Mouse (Mus musculus) T-cell, adult 2 months (primary cell): ENCODE data around the gene Wwp2.
A peak's percentile ranks its signal among the peaks of the same experiment; 100 is the strongest.

ENCODE experiments used
- DNase-seq: peaks from one replicate; pipeline ENCODE4 v3.0.0; 2022; ENCODE audit warnings: low spot score

Gene Wwp2

GRCm38 (mm10) chr8:107510766-107511165 lies 74.6 kb downstream of the Wwp2 start:
- DNase-seq: no peak

- DNase-seq: no peak
These were observed 77.1 kb downstream of the Wwp2 start for GRCm38 (mm10) chr8:107513249-107513648.

DNA sequence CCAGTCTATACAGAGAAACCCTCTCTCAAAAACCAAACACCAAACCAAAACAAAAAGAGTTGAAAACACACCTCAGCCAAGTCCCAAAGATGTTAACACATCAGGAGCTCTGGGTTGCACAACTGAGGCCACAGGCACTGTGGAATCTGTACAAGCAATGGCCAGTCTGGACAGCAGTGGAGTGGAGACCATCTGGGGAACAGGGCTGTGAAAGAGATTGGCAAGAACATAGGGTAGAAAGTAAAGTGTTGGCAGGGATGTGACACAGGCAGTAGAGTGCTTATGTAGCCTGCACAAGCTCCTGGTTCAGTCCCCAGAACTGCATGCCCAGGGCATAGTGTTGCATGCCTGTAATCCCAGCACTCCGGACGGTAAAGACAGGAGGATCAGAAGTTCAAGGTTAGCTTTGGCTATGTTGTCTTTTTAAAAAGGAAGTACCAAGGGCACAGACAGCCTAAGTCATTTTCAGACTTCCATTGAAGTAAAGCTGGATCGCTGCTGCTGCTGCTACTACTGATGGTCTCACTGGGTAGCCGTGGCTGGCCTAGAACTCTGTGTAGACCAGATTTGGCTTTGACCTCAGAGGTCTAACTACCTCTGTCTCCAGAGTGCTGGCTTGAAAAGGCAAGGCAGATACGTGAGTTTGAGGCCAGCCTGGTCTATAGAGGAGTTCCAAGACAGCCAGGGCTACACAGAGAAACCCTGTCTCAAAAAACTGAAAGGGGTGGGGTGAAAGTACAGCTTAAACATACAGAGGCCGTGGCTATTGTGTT lies 79.0 kb downstream of the Wwp2 start:
- DNase-seq: no peak

DNA sequence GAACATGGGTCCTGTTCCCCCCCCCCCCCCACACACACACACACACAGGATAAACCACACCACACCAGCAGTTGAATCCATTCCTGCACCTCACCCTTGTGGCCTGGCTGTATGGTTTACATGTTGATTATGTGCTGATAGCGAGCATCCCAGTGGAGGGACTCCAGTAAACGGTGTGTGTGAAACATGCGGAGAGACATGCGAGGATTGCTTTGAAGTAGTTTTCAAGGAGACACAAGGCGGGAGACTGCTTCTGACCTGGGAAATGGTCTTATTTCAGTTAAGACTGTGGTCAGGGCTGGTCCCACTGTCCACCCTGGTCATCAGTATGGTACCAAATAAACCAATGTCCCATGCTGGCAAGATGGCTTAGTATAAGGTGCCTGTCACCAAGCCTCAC lies 82.6 kb downstream of the Wwp2 start:
- DNase-seq: no peak

- DNase-seq: no peak
These were observed 83.7 kb downstream of the Wwp2 start for GRCm38 (mm10) chr8:107519860-107520259.

GRCm38 (mm10) chr8:107521788-107522554 lies 85.8 kb downstream of the Wwp2 start:
- no peak for DNase-seq

- DNase-seq: no peak
These were observed 86.3 kb downstream of the Wwp2 start for GRCm38 (mm10) chr8:107522555-107522833.

DNA sequence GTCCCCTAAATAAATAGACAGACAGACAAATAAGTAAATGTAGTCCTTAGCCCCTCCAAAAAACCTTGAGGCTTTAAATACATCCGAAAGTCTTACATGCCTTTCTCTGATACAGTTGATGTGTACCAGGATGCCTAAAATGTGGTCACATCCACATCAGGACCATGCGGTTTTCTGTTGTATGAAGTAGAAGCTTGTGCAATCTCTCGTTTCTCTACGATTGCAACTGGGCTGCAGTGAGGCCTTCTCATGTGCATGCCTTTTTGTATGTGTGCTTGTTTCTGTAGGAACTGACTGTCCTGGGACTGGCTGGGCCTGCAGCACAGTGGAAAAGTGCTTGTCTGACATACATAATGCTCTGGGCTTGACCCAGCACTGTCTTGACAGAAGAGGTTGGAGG lies 88.4 kb downstream of the Wwp2 start:
- DNase-seq: no peak

DNA sequence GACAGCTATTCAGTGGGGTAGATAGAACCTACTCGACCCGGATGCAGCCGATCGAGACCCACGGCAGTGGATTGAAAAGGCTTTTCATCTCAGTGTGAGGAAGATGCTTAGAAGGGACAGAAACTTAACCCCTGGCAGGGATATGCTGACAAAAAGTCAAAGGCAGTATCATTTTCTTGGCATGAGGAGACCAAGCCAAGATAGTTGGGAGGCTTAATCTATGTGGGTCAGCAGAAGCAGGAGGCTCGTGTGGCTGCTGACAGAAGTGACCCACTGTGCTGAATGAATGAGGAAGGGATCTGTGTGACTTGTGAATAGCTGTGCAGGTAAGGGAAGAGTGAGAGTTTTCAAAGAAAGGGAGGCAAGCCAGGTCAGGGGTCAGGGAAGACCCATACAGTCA lies 92.6 kb downstream of the Wwp2 start:
- no peak for DNase-seq

GRCm38 (mm10) chr8:107537472-107537871 lies 101.3 kb downstream of the Wwp2 start:
- DNase-seq: no peak

- DNase-seq: no peak
These were observed 104.5 kb downstream of the Wwp2 start for GRCm38 (mm10) chr8:107540623-107541022.

GRCm38 (mm10) chr8:107541369-107541768 lies 105.2 kb downstream of the Wwp2 start:
- no peak for DNase-seq

GRCm38 (mm10) chr8:107542151-107542550 lies 106.0 kb downstream of the Wwp2 start:
- no peak for DNase-seq

DNA sequence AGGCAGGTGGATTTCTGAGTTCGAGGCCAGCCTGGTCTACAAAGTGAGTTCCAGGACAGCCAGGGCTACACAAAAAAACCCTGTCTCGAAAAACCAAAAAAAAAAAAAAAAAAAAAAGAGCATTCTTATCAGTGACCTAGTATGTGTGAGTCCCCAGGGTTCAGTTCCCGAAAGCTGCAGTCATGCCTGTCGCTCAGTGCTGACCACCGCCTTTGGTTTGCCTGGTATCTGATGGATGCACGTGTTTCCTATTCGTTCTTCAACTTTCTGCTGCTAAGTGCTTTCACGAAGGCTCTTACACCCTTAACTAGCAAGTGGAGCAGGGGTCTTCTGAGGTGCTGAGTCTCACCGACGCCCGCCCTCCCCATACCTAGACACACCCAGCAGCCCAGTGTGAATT lies 107.5 kb downstream of the Wwp2 start:
- no peak for DNase-seq

- DNase-seq: no peak
These were observed 108.0 kb downstream of the Wwp2 start for GRCm38 (mm10) chr8:107544211-107544610.

DNA sequence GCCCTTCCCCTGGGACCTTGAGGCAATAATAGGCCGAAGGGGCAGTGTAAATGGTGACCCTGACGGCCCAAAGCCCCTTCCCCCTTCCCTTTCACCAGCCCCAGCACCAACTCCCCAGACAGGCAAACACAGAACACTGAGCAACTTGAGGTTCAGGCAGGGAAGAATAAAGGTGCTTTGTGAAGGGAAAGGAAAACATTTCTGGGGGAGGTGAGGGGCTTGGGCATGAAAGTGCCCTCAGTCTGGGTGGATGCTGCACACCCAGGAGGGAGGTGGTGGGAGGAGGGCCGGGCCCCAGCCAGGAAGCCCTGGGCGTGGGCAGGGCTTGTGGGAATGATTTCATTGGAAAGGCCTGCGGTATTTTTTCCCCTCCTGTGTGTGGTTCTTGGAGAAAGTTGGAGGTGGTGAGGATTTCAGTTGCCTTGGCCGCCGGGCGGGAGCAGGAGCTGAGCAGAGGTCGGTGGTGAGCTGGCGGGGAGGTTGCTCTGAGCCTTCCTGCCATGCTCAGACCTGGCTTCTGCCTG lies 108.5 kb downstream of the Wwp2 start:
- no peak for DNase-seq

- DNase-seq: no peak
These were observed 109.5 kb downstream of the Wwp2 start for GRCm38 (mm10) chr8:107545621-107546152.

GRCm38 (mm10) chr8:107546154-107546553 lies 110.0 kb downstream of the Wwp2 start:
- DNase-seq: no peak

DNA sequence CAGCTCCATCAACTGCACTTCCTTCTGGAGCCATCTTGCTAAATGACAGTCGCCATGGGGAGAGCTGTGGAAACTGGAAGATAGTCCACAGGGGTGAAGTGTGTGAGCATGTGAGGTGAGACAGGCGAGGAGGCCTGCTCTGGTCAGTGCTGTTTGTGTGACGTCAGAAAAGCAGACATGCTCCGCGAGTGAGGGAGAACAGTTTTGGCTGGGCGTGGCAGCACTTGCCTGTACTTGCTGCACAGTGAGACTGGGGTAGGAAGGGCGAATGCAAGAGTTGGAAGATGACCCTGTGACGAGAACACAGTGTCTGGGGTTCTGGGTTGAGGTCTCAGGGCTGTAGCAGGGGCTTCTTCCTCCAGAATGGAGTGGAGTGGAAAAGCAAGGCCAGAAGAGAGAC lies 110.7 kb downstream of the Wwp2 start:
- no peak for DNase-seq

DNA sequence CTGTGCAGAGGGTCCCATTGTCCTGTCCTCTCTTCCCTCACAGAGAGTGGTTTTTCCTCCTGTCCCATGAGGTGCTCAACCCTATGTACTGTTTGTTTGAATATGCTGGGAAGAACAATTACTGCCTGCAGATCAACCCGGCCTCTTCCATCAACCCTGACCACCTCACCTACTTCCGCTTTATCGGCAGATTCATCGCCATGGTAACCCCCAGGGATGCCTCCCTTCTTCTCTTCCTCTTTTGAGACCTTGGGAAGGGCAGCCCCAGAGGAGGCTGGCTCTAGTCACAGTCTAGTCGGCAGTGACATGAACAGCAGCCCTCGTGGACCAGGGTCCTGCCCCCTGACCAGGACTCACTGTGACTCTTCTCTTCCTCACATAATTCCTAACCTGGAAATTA lies 116.1 kb downstream of the Wwp2 start:
- no peak for DNase-seq

DNA sequence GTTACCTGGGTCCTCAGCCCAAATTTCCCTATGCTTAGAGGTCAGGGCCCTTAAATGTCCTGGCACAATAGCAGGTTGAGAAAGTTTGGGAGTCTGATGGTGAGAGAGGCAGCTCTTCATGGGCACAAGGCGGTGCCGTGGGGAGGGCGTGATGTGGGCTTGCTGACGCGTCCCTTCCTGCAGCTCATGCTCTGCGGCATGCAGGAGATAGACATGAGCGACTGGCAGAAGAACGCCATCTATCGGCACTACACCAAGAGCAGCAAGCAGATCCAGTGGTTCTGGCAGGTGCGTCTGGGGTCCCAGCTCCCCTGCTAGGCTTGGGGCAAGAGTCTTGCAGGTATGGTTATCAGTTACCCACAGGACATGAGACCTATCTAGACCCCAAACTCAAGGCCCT lies 119.1 kb downstream of the Wwp2 start:
- no peak for DNase-seq

DNA sequence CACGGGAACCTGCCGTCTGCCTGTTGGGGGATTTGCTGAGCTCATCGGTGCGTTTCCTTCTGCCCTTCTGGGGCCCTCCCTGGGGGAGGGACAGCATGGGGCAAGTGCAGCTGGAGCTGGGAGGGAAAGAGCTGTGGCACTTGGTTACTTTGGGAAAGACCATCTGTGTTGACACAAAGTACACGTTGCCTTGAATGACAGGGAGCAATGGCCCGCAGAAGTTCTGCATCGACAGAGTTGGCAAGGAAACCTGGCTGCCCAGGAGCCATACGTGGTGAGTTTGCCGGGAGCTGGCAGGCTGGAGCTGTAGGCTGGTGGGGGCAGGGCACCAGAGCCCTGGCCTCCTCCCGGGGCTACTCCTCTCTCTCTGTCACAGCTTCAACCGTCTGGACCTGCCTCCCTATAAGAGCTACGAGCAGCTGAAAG lies 120.4 kb downstream of the Wwp2 start:
- no peak for DNase-seq

GRCm38 (mm10) chr8:107560820-107561536 lies 124.8 kb downstream of the Wwp2 start:
- peak; percentile 26 for DNase-seq
